Mouse (Mus musculus) hindbrain, embryonic 11.5 days (tissue): ENCODE results near the gene Blcap. TPM values are rescaled to one million over a fixed set of nuclear protein-coding genes. Genes with fewer than 3 reads are reported as not detected.
A peak's percentile ranks its signal among the peaks of the same experiment; 100 is the strongest.

ENCODE experiments used
- ATAC-seq: fragments of 200-750 bp; cut with Nextera tagmentation; 2 replicates; pipeline ENCODE4 v1.8.0; 2017; ENCODE audit warnings: mild to moderate bottlenecking, moderate TSS enrichment, moderate library complexity; ENCODE audit not compliant: low FRiP score
- DNase-seq: peaks from one replicate; pipeline ENCODE4 v3.0.0-alpha.2; 2015; ENCODE audit warnings: low spot score
- H3K27ac ChIP-seq: fragments of 300-500 bp; sonication (generic); 2 replicates; pipeline ENCODE4 v1.5.1; 2014; ENCODE audit warnings: mild to moderate bottlenecking, low read depth, low read length
- H3K27me3 ChIP-seq: fragments of 300-500 bp; sonication (generic); 2 replicates; pipeline ENCODE4 v1.6.1; 2014; ENCODE audit warnings: mild to moderate bottlenecking, low read length, moderate library complexity, mixed read lengths; ENCODE audit not compliant: control insufficient read depth, insufficient read depth
- H3K36me3 ChIP-seq: fragments of 300-500 bp; sonication (generic); 2 replicates; pipeline ENCODE4 v1.6.1; 2014; ENCODE audit warnings: mild to moderate bottlenecking, low read length, moderate library complexity, mixed read lengths; ENCODE audit not compliant: control insufficient read depth, insufficient read depth
- H3K4me1 ChIP-seq: fragments of 300-500 bp; sonication (generic); replicated peaks from 2 replicates; pipeline ENCODE4 v1.6.1; 2014; ENCODE audit warnings: low read length, mixed read lengths; ENCODE audit not compliant: control insufficient read depth, insufficient read depth
- H3K4me2 ChIP-seq: fragments of 300-500 bp; sonication (generic); replicated peaks from 2 replicates; pipeline ENCODE4 v1.6.1; 2014; ENCODE audit warnings: mild to moderate bottlenecking, low read depth, low read length
- H3K4me3 ChIP-seq: fragments of 300-500 bp; sonication (generic); 2 replicates; pipeline ENCODE4 v1.5.1; 2014; ENCODE audit warnings: low read depth, low read length
- H3K9ac ChIP-seq: fragments of 300-500 bp; sonication (generic); 2 replicates; pipeline ENCODE4 v1.6.1; 2014; ENCODE audit warnings: low read depth, low read length
- H3K9me3 ChIP-seq: fragments of 300-500 bp; sonication (generic); 2 replicates; pipeline ENCODE4 v1.6.1; 2016; ENCODE audit warnings: low read length; ENCODE audit not compliant: control insufficient read depth
- WGBS: fragments of 180-500 bp; shearing (Covaris S2); extraction: QIAGEN DNeasy Blood & Tissue Kit; methylation state at CpG from one replicate; pipeline ENCODE4 v1.1.7; 2014; 5-methylcytosine and 5-hydroxymethylcytosine counted together
- polyA plus RNA-seq: library from polyadenylated mRNA; unstranded; fragments of >200 nt; fragmentation: Nextera tagmentation; extraction: Ambion mirVana; gene quantifications from 2 replicates; pipeline ENCODE4 v1.2.1, GENCODE M21; 2014

Gene Blcap
- polyA plus RNA-seq, 1 experiment from 2014 or later, result 118 TPM

DNA sequence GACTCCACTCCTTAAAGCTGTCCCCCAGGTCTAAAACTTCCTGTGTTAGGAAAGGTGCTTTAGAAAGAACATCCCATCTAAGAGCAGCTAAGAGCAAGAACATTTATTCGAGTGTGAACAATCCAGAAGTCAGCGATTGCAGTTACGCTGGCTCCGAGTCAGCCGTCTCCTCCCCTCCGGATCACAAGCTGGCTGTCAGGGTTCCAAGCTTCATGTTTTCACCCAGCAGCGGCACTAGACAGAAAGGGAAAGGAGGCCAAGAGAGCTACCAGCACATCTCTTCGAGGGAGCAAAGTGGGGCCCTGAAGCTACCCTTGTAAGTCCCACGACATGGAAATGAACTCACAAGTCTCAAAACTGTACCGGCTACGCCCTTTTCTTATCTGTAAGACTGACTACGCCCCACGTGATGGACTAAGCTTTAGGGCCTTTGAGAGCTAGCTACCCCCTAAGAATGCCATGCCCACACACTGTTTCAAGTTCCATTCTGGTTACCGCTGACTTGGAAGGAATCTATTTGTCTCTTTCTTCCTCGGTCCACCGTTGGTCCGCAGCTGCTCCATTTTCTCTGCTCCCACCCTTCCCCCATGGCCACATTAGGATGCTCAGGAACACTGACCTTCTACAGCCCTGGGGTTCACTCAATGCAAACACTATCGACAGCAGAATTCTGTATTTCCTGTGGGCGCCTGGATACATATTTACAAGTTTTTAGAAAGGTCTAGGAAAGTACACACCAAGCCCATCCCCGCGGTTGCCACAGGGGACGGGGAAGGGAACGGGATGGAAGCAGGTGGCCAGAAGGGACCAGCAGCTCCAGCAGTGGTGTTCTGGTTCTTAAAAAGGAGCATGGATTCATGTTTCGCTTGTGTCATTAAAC is 30.8 kb downstream of the Blcap start:
- Histone ChIP-seq H3K4me3 (no peak overlapping the region), H3K9ac (peak overlapping the region; percentile 37; the same call in 1 of the 2 replicates), H3K4me1 (peaks cover 17% of the 10 kb centered on the region), H3K9me3 (no peaks in the 10 kb centered on the region), H3K36me3 (no peaks in the 10 kb centered on the region), H3K27me3 (no peaks in the 10 kb centered on the region), H3K27ac (peak overlapping the region; percentile 68), H3K4me2 (no peak overlapping the region; the same call in 1 of the 2 replicates)
- ATAC-seq (peak; percentile 47; the same call in 1 of the 2 replicates), DNase-seq (peak; percentile 54)
- 53% methylated on average over 24 of the region's 24 CpGs for WGBS

DNA sequence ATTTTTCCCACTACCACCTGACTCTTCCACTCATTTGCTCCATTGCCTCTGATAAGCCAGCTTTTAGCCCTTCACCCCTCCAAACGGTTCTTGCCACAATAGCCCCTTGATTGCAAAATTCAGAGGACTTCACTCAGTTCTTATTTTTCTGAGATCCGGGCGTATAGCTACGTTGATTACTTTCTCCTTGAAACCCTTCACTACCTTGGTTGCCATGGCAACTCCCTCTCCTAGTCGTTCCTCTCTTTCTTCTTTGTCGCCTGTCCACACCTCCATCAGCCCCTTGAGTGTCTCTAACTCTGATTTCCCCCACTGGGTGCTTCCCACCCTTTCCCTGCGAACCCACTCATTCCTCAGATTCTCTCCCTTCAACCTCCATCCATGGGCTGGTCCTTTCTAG is 34.0 kb downstream of the Blcap start:
- Histone ChIP-seq H3K27ac (no peak overlapping the region), H3K36me3 (no peaks in the 10 kb centered on the region), H3K4me3 (no peak overlapping the region), H3K4me2 (no peak overlapping the region), H3K9ac (no peak overlapping the region), H3K4me1 (peaks cover 16% of the 10 kb centered on the region), H3K9me3 (no peaks in the 10 kb centered on the region), H3K27me3 (no peaks in the 10 kb centered on the region)
- ATAC-seq (no peak), DNase-seq (peak; percentile 44)
- WGBS, result 30% methylated on average over 7 of the region's 7 CpGs

DNA sequence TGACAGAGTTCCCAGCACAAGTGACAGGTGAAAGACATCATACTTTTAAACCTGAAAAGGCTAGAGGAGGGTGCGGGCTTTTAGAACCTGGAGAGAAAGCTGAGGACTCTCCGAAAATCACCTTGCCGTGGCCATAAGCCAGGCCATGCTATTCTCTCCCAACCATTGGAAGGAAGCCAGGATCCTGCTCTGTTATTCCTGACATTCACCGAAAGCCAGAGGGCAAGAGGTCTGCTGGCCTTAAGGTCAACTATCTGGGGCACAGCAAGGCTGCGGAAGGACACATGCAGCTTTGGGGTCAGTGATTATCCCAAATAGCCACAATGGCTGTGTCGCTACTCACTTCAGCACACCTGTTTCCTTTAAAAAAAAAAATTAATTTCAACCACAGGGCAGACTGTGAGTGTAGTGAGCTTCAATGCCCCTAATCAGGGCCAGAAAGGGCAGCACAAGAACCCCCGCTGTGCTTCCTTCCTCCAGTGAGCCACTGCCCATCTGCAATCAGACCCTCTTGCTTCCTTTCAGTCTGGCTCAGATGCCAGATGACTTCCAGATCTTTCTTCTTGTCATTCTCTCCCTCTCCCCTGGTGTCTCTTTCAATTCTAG is 34.5 kb downstream of the Blcap start:
- Histone ChIP-seq H3K9ac (no peak overlapping the region), H3K4me1 (peaks cover 18% of the 10 kb centered on the region), H3K36me3 (no peaks in the 10 kb centered on the region), H3K27me3 (no peaks in the 10 kb centered on the region), H3K9me3 (no peaks in the 10 kb centered on the region), H3K27ac (no peak overlapping the region), H3K4me2 (no peak overlapping the region), H3K4me3 (no peak overlapping the region)
- WGBS, result 45% methylated on average over 7 of the region's 7 CpGs
- DNase-seq (no peak), ATAC-seq (no peak)

DNA sequence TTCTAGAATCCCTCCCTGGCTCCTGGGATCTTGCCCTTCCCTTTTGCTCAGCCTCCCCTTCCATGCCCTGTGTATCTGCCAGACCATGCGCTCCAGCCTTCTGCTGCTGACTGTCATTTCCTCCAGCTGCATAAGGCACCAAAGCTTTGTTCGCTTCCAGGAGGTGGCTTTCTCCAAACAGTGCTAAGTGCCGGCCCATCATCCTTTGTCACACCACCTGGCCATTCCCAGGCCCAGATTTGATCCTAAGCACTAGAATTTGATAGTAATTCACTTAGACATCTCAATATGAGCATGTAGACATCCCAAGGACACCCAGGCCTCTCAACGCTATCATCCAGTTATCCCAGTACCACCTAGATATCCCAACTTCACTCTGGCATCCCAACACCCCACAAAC is 36.9 kb downstream of the Blcap start:
- no peak for DNase-seq
- ATAC-seq, result no peak
- Histone ChIP-seq H3K27ac (no peak overlapping the region; the same call in 1 of the 2 replicates), H3K4me1 (peaks cover 11% of the 10 kb centered on the region), H3K9me3 (no peaks in the 10 kb centered on the region), H3K4me3 (no peak overlapping the region), H3K36me3 (no peaks in the 10 kb centered on the region), H3K4me2 (no peak overlapping the region), H3K27me3 (no peaks in the 10 kb centered on the region), H3K9ac (no peak overlapping the region)
- 81% methylated on average over 4 of the region's 4 CpGs for WGBS

DNA sequence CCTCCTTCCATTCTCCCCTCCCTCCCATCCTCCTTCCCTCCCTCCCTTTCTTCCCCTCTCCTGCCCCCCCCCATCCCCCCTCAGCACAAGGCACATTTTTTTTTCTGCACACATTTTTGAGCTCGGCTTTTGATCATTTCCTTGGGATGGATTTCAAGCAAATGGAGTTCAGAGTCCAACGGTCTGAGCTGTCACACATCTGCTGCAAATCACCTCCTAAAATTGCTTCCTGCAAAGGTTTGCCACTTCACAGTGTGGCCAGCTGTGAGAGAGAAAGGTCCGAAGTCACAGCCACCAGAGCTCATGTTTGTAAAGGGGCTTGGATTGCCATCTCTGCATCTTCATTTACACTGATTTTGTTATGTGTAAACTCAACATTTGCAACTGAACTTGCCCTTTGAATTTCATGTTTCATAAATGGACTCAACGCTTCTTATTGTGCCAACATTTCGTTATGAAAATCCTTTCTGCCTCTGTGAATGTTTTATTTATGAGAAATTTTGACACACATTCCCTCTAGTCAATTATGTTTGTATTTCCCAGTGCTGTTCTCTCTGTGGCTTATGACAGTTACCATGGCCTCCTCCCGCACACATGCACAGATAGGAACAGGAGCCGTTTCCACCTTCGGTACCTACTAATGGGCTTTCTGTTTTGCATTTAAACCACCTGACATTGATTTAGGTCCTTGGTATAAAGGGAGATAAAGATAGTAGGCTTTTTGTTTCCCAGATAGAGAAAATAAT is 39.2 kb downstream of the Blcap start:
- peaks cover 11% of the 10 kb centered on the region for H3K4me1 ChIP-seq
- no peak overlapping the region for H3K27ac ChIP-seq
- no peaks in the 10 kb centered on the region for H3K27me3 ChIP-seq

DNA sequence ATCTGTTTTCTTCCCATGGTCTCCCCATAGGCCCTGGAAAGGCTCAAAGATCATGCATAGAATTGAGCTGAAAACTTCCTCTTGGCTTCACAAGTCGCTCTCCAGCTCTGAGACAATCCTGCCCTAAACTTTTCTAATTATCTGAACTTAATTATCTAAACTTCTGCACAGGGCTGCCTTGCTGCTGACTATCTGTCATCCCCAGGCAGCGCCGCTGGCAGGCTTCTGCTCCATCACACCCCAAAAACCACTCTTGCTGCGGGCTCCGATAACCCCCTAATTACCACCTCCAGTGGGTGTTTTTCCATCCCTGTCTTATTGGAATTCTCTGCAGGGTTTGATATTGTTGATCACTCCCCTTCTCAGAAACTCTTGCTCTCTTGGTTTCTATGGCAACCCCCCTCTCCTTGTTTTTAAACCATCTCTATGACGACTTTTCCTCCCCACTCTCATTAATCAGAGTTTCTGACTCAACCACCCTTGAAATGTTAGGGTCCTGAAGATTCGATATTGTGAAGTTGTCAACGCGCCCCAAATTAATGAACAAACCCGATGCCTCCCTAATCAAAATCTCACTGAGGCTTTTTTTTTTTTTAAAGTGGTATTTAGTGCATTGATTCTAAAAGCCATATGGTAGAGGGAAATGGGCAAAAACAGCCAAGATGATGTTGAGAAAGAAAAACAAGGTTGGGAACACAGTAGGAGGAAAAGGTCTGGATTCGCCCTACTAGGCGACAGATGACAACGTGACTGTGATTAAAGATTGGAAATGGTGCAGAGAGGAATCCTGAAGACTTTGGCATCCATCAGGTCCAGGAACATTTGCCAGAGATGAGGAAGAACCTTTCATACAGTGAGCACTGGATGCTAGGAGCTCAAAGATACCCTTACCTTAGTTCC is 40.8 kb downstream of the Blcap start:
- no peak for ATAC-seq
- Histone ChIP-seq H3K27ac (0 out of 2 replicates have a peak overlapping the region, but pooled peaks have one; percentile 4), H3K36me3 (no peaks in the 10 kb centered on the region), H3K4me2 (no peak overlapping the region), H3K4me1 (peaks cover 11% of the 10 kb centered on the region), H3K4me3 (no peak overlapping the region), H3K9ac (no peak overlapping the region), H3K27me3 (no peaks in the 10 kb centered on the region), H3K9me3 (no peaks in the 10 kb centered on the region)
- 60% methylated on average over 13 of the region's 13 CpGs for WGBS
- no peak for DNase-seq

More for the DNA sequence above, 39.2 kb downstream of the Blcap start:
- no peak for ATAC-seq
- DNase-seq, result no peak
- Histone ChIP-seq H3K4me2 (no peak overlapping the region), H3K9me3 (no peaks in the 10 kb centered on the region), H3K9ac (no peak overlapping the region), H3K4me3 (no peak overlapping the region), H3K36me3 (no peaks in the 10 kb centered on the region)
- WGBS, result 60% methylated on average over 8 of the region's 8 CpGs

DNA sequence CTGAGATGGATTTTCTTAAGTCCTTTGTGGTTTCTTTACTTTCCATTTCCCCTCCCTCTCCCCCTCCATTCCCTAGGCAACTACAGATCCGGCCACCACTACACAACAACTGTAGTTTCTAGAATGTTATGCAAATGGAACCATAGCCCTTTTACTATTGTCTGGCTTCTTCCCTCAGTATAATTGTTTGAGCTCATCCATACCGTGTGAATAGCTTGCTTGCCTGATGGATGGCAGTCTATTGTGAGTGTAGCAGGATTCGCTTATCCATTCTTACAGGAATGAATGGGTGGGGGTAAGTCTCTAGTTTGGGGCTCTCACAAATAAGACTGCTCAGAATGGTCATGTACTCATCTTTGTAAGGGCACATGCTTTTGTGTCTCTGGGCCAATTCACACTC is 48.5 kb downstream of the Blcap start:
- Histone ChIP-seq H3K9me3 (no peaks in the 10 kb centered on the region), H3K36me3 (no peaks in the 10 kb centered on the region), H3K9ac (no peak overlapping the region), H3K4me3 (no peak overlapping the region), H3K4me1 (peaks cover 9% of the 10 kb centered on the region), H3K27me3 (no peaks in the 10 kb centered on the region), H3K4me2 (no peak overlapping the region), H3K27ac (peak overlapping the region; percentile 58; the same call in 1 of the 2 replicates)
- WGBS, result 26% methylated on average over 3 of the region's 3 CpGs
- ATAC-seq (peak; percentile 81), DNase-seq (peak; percentile 43)

DNA sequence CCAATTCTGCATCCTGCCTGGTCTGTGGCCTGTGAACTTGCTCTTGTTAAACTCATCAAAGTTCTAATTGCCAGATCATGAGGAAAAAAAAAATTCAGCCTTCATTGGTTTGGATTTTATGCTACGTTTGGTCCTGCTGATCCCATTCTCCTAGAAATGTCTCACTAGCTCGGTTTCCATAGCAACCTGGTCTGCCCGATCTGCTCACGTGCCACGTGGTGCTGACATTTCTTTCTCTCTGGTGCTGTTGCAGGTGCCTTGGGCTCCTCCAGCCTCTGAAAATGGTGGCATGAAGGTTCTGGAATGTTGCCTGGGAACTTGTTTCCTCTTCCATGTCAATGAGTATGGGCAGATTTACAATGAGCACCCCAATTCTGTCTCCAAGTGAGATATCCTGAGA is 50.6 kb downstream of the Blcap start:
- ATAC-seq, result no peak

More for the DNA sequence above, 50.6 kb downstream of the Blcap start:
- H3K4me3 ChIP-seq, result no peak overlapping the region
- no peak overlapping the region for H3K9ac ChIP-seq
- no peaks in the 10 kb centered on the region for H3K9me3 ChIP-seq
- no peaks in the 10 kb centered on the region for H3K27me3 ChIP-seq
- peak; percentile 56 for DNase-seq
- no peak overlapping the region for H3K27ac ChIP-seq
- H3K4me1 ChIP-seq, result peaks cover 9% of the 10 kb centered on the region
- 25% methylated on average over 5 of the region's 5 CpGs for WGBS
- no peaks in the 10 kb centered on the region for H3K36me3 ChIP-seq
- H3K4me2 ChIP-seq, result no peak overlapping the region
